Mouse (Mus musculus): ENCODE data around the gene Anapc11.

DNA sequence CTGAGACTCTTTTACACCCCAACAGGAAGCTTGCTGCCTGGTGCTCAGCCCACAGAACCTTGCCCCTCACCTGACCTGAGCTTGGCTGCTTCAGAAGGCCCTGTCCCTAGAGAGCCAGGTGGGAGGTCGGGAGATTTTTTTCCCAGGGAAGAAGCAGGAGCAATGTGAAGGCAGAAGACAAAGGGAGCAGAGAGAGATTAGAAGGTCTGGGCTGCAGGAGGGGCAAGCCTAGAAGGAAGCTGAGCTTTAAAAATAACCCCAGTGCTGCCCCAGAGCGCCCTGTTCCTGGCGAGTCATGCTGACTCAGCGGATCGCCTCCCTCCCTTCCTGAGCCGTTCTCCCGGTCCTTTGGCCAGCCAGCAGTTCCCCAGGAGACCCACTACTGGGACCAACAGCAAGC is 31.7 kb downstream of the Anapc11 start:
- no peak for TF ChIP-seq TCF12 (IDR thresholded peaks at IDR 0.05; ENCODE audit: low read depth, low read length)
- TF ChIP-seq KAT2A (IDR thresholded peaks at IDR 0.05; ENCODE audit: insufficient replicate concordance, low read length), result no peak
- TF ChIP-seq CTCF (conservative IDR thresholded peaks at IDR 0.05 in 1 of 2, IDR thresholded peaks at IDR 0.05 in 1 of 2; ENCODE audit: low read depth in 2 of 2, low read length in 2 of 2), result no peak
- TF ChIP-seq UBTF (IDR thresholded peaks at IDR 0.05; ENCODE audit: low read depth, low read length), result no peak
- no peak for TF ChIP-seq PAX5 (IDR thresholded peaks at IDR 0.05; ENCODE audit: low read length)
- TF ChIP-seq NELFE (IDR thresholded peaks at IDR 0.05; ENCODE audit: low read depth, low read length), result no peak
- 0 out of 2 replicates have a peak, but pooled peaks have one; percentile 16 for TF ChIP-seq BHLHE40 (IDR thresholded peaks at IDR 0.05; ENCODE audit: low read depth, low read length)
- TF ChIP-seq JUND (conservative IDR thresholded peaks at IDR 0.05; ENCODE audit: low read depth, low read length), result no peak
- 0 out of 2 replicates have a peak, but pooled peaks have one; percentile 14 for TF ChIP-seq ELF1 (IDR thresholded peaks at IDR 0.05; ENCODE audit: low read depth, low read length)
- TF ChIP-seq POLR2A (IDR thresholded peaks at IDR 0.05; ENCODE audit: low read depth, low read length), result no peak
- TF ChIP-seq CHD2 (IDR thresholded peaks at IDR 0.05; ENCODE audit: low read length), result no peak
- TF ChIP-seq MXI1 (IDR thresholded peaks at IDR 0.05; ENCODE audit: low read depth, low read length), result 0 out of 2 replicates have a peak, but pooled peaks have one; percentile 20
- TF ChIP-seq USF1 (IDR thresholded peaks at IDR 0.05; ENCODE audit: low read depth, low read length), result no peak

Measured in CH12.LX (cell line).